15 mouse cellular contexts compared by ENCODE assay signal in genomic region chr2:168086839-168087238, GRCm38 (mm10).
"Had no signal": no experiment of that assay in that cellular context is flagged by ENCODE, and none has a peak within 500 bp of the region (broad histone marks: within the 10 kb centered on the region; RNA-seq: fewer than 3 reads in every experiment).

No protein-coding gene starts in this region.

- H3K4me3 ChIP-seq: limb, embryonic 13.5 days; midbrain, embryonic 10.5 days; myocyte; neural tube, embryonic 12.5 days had no signal

- H3K9ac ChIP-seq: limb, embryonic 13.5 days; liver, embryonic 14.5 days; neural tube, embryonic 12.5 days had no signal

- H3K9me3 ChIP-seq: limb, embryonic 13.5 days; midbrain, embryonic 10.5 days; neural tube, embryonic 12.5 days had no signal

- H3K27ac ChIP-seq: limb, embryonic 13.5 days; liver, embryonic 14.5 days; midbrain, embryonic 10.5 days; neural tube, embryonic 12.5 days had no signal

- H3K36me3 ChIP-seq: limb, embryonic 13.5 days had no signal

- DNase-seq: kidney, adult 8-10 months; kidney, postnatal 10 days; left cerebral cortex, postnatal 4 days; lung, adult 18-20 months; lung, postnatal 4 days; midbrain, embryonic 14.5 days; right cerebral cortex, postnatal 14 days; thymus, adult 18-20 months; thymus, postnatal 25 days had no signal

- ATAC-seq: inflammation-experienced regulatory T-cells, adult 6 months had no signal

- H3K4me2 ChIP-seq: limb, embryonic 13.5 days; neural tube, embryonic 12.5 days had no signal
